Mouse (Mus musculus): ENCODE results near the gene Pum2. TPM values are rescaled to one million over a fixed set of nuclear protein-coding genes. Genes with fewer than 3 reads are reported as not detected.
"Not testable (repeated sequence)": the region's sequence is repeated elsewhere in the genome, so short reads cannot be mapped to it uniquely, and the experiment has no call there.

The Pum2 gene
- polyA plus RNA-seq, 1 experiment, result 56.5 TPM

- DNase-seq (ENCODE audit: low spot score), result no peak
Observed at GRCm38 (mm10) chr12:8669421-8669820, 4.5 kb upstream of the Pum2 start.

- DNase-seq (ENCODE audit: low spot score), result no peak
Observed at GRCm38 (mm10) chr12:8669846-8670245, 4.1 kb upstream of the Pum2 start.

- DNase-seq (ENCODE audit: low spot score), result no peak
Observed at GRCm38 (mm10) chr12:8673121-8673973, 587 bp upstream of the Pum2 start.

GRCm38 (mm10) chr12:8674377-8674864 is 487 bp downstream of the Pum2 start:
- DNase-seq (ENCODE audit: low spot score), result peak; percentile 65

GRCm38 (mm10) chr12:8674891-8675341 is 982 bp downstream of the Pum2 start:
- DNase-seq (ENCODE audit: low spot score), result no peak

- DNase-seq (ENCODE audit: low spot score), result no peak
Observed at GRCm38 (mm10) chr12:8675361-8675760, 1.4 kb downstream of the Pum2 start.

- no peak for DNase-seq (ENCODE audit: low spot score)
Observed at GRCm38 (mm10) chr12:8676341-8676740, 2.4 kb downstream of the Pum2 start.

- DNase-seq (ENCODE audit: low spot score), result no peak
Observed at GRCm38 (mm10) chr12:8677926-8678325, 4.0 kb downstream of the Pum2 start.

- DNase-seq (ENCODE audit: low spot score), result no peak
Observed at GRCm38 (mm10) chr12:8684200-8684599, 10.3 kb downstream of the Pum2 start.

GRCm38 (mm10) chr12:8685036-8685435 is 11.1 kb downstream of the Pum2 start:
- no peak for DNase-seq (ENCODE audit: low spot score)

- DNase-seq (ENCODE audit: low spot score), result not testable (repeated sequence)
Observed at GRCm38 (mm10) chr12:8689882-8690281, 15.9 kb downstream of the Pum2 start.

- no peak for DNase-seq (ENCODE audit: low spot score)
Observed at GRCm38 (mm10) chr12:8698895-8699294, 25.0 kb downstream of the Pum2 start.

GRCm38 (mm10) chr12:8703988-8704387 is 30.1 kb downstream of the Pum2 start:
- DNase-seq (ENCODE audit: low spot score), result no peak

- no peak for DNase-seq (ENCODE audit: low spot score)
Observed at GRCm38 (mm10) chr12:8708876-8709275, 34.9 kb downstream of the Pum2 start.

- no peak for DNase-seq (ENCODE audit: low spot score)
Observed at GRCm38 (mm10) chr12:8712665-8713064, 38.7 kb downstream of the Pum2 start.

GRCm38 (mm10) chr12:8716093-8716492 is 42.2 kb downstream of the Pum2 start:
- no peak for DNase-seq (ENCODE audit: low spot score)

GRCm38 (mm10) chr12:8726890-8727289 is 53.0 kb downstream of the Pum2 start:
- no peak for DNase-seq (ENCODE audit: low spot score)

- no peak for DNase-seq (ENCODE audit: low spot score)
Observed at GRCm38 (mm10) chr12:8728739-8729138, 54.8 kb downstream of the Pum2 start.

- no peak for DNase-seq (ENCODE audit: low spot score)
Observed at GRCm38 (mm10) chr12:8753654-8754053, 79.7 kb downstream of the Pum2 start.

- no peak for DNase-seq (ENCODE audit: low spot score)
Observed at GRCm38 (mm10) chr12:8754116-8754515, 80.2 kb downstream of the Pum2 start.

GRCm38 (mm10) chr12:8758029-8758428 is 84.1 kb downstream of the Pum2 start:
- DNase-seq (ENCODE audit: low spot score), result no peak

- DNase-seq (ENCODE audit: low spot score), result no peak
Observed at GRCm38 (mm10) chr12:8759115-8759514, 85.2 kb downstream of the Pum2 start.

- DNase-seq (ENCODE audit: low spot score), result no peak
Observed at GRCm38 (mm10) chr12:8759779-8760178, 85.8 kb downstream of the Pum2 start.

Measured in urinary bladder, adult 2 months (tissue).